Mouse (Mus musculus) cerebellum, adult 2 months (tissue): Measurements from ENCODE around the gene Ahdc1. TPM values are rescaled to one million over a fixed set of nuclear protein-coding genes. Genes with fewer than 3 reads are reported as not detected.

Source experiments
- DNase-seq, 2 experiments: peaks; one replicate each; pipeline ENCODE4 v3.0.0; 2021
- H3K27ac ChIP-seq: fragments of 200-500 bp; 2 replicates; pipeline ENCODE4 v1.5.1; 2012; ENCODE audit warnings: low read length, control low read depth, inconsistent platforms; ENCODE audit not compliant: insufficient read depth
- H3K27me3 ChIP-seq: fragments of 200-500 bp; 2 replicates; pipeline ENCODE4 v1.6.1; 2012; ENCODE audit warnings: inconsistent platforms, mild to moderate bottlenecking, low read length, moderate library complexity; ENCODE audit not compliant: control insufficient read depth, insufficient read depth
- H3K4me1 ChIP-seq: fragments of 200-500 bp; 2 replicates; pipeline ENCODE4 v1.6.1; 2011; ENCODE audit warnings: low read length; ENCODE audit not compliant: control insufficient read depth, insufficient read depth
- H3K4me3 ChIP-seq: fragments of 200-500 bp; replicated peaks from 2 replicates; pipeline ENCODE3; 2011; ENCODE audit warnings: mild to moderate bottlenecking, low read depth, low read length, control low read depth; ENCODE audit not compliant: insufficient read depth
- CTCF ChIP-seq: fragments of 200-500 bp; IDR thresholded peaks from 2 replicates; pipeline ENCODE4 v1.5.1; 2011; ENCODE audit warnings: low read depth, mild to moderate bottlenecking, control low read depth, low read length, moderate library complexity, borderline replicate concordance; ENCODE audit not compliant: insufficient read depth
- POLR2A ChIP-seq: fragments of 200-500 bp; IDR thresholded peaks from 2 replicates; pipeline ENCODE4 v1.6.1; 2011; ENCODE audit warnings: low read length, control low read depth, borderline replicate concordance; ENCODE audit not compliant: insufficient read depth
- WGBS: fragments of 180-500 bp; shearing (Covaris S2); methylation state at CpG from one replicate; pipeline ENCODE4 v1.1.7; 2018; 5-methylcytosine and 5-hydroxymethylcytosine counted together
- polyA plus RNA-seq: library from polyadenylated mRNA; depleted of rRNA; stranded (reverse); fragments of >200 nt; gene quantifications from 2 replicates; pipeline ENCODE4 v1.2.3, GENCODE M21; 2012

Gene Ahdc1
- polyA plus RNA-seq, 1 experiment, result 30.8 TPM

GRCm38 (mm10) chr4:133011821-133012775 lies 1.0 kb downstream of the Ahdc1 start:
- H3K27ac ChIP-seq, result peak overlapping the region; percentile 99
- TF ChIP-seq CTCF (no peak), POLR2A (no peak)
- peaks cover 24% of the 10 kb centered on the region for H3K4me1 ChIP-seq
- peak overlapping the region; percentile 98 for H3K4me3 ChIP-seq
- H3K27me3 ChIP-seq, result no peaks in the 10 kb centered on the region
- peak in 1 of 2 experiments; percentile 58 for DNase-seq
- under 1% methylated on average over 75 of the region's 84 CpGs for WGBS

- Histone ChIP-seq H3K4me1 (peaks cover 31% of the 10 kb centered on the region), H3K27ac (peak overlapping the region; percentile 67), H3K4me3 (peak overlapping the region; percentile 98), H3K27me3 (no peaks in the 10 kb centered on the region)
- WGBS, result 2% methylated on average over 17 of the region's 17 CpGs
- peak in 1 of 2 experiments; percentile 59 for DNase-seq
- TF ChIP-seq POLR2A (no peak), CTCF (no peak)
Observed at GRCm38 (mm10) chr4:133012776-133013265, 1.8 kb downstream of the Ahdc1 start.

- DNase-seq, result peak; percentile 77 to 79
- H3K27me3 ChIP-seq, result no peaks in the 10 kb centered on the region
- under 1% methylated on average over 18 of the region's 18 CpGs for whole genome bisulfite sequencing
- H3K27ac ChIP-seq, result peak overlapping the region; percentile 67
- TF ChIP-seq POLR2A (no peak), CTCF (no peak)
- H3K4me3 ChIP-seq, result peak overlapping the region; percentile 98
- H3K4me1 ChIP-seq, result peaks cover 37% of the 10 kb centered on the region
Observed at GRCm38 (mm10) chr4:133013266-133013891, 2.3 kb downstream of the Ahdc1 start.

- H3K27ac ChIP-seq, result no peak overlapping the region
- under 1% methylated on average over 5 of the region's 5 CpGs for WGBS
- no peaks in the 10 kb centered on the region for H3K27me3 ChIP-seq
- peak overlapping the region; percentile 98 for H3K4me3 ChIP-seq
- peak; percentile 65 to 74 for DNase-seq
- H3K4me1 ChIP-seq, result peaks cover 41% of the 10 kb centered on the region
- TF ChIP-seq POLR2A (no peak), CTCF (no peak)
Observed at GRCm38 (mm10) chr4:133014088-133014487, 3.0 kb downstream of the Ahdc1 start.

- H3K27ac ChIP-seq, result peak overlapping the region; percentile 2; the same call in 1 of the 2 replicates
- DNase-seq, result peak; percentile 53 to 67
- WGBS, result 5% methylated on average over 10 of the region's 10 CpGs
- no peak for TF ChIP-seq POLR2A
- no peak for TF ChIP-seq CTCF
- peaks cover 43% of the 10 kb centered on the region for H3K4me1 ChIP-seq
- H3K27me3 ChIP-seq, result no peaks in the 10 kb centered on the region
- H3K4me3 ChIP-seq, result peak overlapping the region; percentile 30
Observed at GRCm38 (mm10) chr4:133014896-133015709, 4.0 kb downstream of the Ahdc1 start.

- peaks cover 50% of the 10 kb centered on the region for H3K4me1 ChIP-seq
- H3K27ac ChIP-seq, result no peak overlapping the region
- no peak for TF ChIP-seq POLR2A
- TF ChIP-seq CTCF, result peak; percentile 27; the same call in 1 of the 2 replicates
- no peak overlapping the region for H3K4me3 ChIP-seq
- DNase-seq, result peak in 1 of 2 experiments; percentile 35
- whole genome bisulfite sequencing, result 20% methylated on average over 9 of the region's 9 CpGs
- H3K27me3 ChIP-seq, result no peaks in the 10 kb centered on the region
Observed at GRCm38 (mm10) chr4:133015710-133016651, 4.9 kb downstream of the Ahdc1 start.
